Mouse (Mus musculus): Measurements from ENCODE around the gene Fasl.

The Fasl gene

DNA sequence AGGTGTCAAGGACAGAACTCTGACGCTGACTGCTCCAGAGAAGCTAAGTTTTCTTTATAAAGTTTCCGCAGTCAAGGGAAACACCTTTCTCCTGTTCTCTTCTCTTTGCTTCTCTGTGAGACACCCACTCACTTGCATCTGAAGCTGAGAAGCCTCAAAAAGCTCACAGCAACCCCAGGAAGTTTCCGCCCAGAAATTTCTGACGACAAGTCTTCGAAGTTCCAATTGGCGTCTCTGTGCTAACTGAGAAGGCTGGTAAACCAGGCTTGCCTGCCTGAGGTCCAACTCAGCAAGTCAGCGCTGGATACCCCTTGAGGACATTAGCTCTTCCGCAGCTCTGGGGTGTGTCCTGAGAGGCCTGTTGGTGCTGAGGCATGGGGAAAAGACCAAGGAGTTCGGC is at the start of gene Fasl:
Fasl (minus strand) TSS at position 157 of the 400 bp plus-strand sequence.
- peak; percentile 35 to 53 for DNase-seq

DNA sequence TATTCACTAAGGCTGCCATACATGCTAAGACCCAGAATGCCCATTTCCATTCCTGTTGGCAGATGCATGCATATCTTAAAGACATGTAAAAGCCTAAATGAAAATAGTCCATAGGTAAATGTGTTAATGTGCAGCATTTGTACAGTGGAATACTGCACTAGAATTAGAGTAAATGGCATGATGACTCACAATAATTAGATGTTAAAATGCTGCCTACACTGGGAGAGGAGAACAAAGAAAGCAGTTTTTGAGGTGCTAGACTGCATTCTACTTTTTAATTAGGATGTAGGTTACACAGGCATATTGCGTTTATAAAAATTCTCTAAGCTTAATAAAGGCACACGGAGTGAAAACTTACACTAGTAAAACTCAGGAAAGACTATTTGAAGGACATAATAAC is 38.4 kb upstream of the Fasl start:
- no peak for DNase-seq

DNA sequence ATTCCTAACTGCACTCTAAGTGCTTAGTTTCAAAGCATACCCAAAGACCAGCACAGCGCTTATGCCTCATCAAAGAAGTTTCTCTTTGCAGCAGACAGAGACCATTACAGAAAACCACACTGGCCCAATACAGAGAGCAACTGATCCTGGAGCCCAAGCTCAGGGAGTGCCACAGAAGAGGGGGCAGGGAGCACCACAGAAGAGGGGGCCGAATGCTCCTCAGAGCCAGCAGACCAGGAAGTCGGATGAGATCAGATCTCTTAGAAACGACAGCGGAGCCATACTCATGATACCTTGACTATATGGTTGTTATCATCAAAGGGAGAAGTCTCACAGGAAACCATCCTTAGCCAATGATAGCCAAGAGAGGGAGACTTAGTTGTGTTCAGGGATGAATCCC is 21.1 kb upstream of the Fasl start:
- DNase-seq: peak; percentile 14 to 19

DNA sequence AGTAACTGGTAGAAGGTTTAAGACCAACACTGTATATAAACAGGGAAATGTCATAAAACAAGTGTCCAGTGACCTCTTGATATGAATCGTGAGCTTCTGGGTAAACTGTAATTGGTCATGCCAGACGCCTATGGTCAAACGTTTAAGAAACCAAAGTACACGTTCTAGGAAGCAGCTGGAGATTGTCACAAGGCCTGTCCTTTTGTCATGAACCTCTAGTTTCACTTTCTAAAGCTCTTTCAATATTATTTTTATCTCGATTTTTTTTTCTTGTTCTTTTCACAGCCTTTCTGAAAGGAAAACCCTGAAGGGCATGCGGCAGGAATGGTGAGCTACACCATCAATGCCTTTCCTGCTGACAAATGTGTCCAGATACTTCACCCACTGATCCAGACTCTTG is 20.7 kb upstream of the Fasl start:
- no peak for DNase-seq

DNA sequence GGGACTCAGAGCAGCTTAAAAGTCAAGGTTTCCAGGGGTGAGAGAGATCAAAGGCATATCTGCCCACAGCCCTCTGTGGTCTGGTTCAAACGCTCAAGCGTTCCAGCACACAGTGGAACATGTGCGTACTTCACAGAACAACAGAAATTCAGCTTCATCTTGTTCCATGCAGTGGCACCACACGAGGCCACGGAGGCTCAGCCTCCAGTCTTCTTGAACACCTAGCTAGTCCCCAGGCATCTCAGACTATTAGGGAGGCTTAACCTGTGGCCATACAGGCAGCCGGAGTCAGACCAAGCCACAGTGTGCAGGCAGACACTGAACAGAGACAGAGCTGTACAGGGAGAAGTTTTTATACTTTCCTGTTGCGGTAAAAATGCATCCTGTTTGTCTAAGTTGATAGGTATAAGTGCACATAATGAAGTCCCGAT is 16.3 kb upstream of the Fasl start:
- DNase-seq: peak; percentile 38 to 48

DNA sequence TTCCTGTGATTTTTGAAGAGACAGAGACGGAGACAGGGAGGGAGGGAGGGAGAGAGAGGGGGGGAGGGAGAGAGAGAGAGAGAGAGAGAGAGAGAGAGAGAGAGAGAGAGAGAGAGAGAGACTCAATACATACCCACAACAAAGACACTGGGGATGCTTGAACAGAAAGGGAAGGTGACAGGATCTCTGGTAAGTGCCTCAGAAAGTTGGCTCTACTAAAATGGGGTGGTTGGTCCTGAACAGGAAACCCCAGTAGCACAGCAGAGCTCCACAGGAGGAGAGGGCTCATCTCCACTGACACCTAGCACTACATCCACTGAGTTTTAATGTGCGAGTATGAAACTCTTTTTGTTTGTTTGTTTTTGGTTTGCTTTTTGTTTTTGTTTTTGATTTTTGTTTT is 13.0 kb upstream of the Fasl start:
- DNase-seq: no peak

DNA sequence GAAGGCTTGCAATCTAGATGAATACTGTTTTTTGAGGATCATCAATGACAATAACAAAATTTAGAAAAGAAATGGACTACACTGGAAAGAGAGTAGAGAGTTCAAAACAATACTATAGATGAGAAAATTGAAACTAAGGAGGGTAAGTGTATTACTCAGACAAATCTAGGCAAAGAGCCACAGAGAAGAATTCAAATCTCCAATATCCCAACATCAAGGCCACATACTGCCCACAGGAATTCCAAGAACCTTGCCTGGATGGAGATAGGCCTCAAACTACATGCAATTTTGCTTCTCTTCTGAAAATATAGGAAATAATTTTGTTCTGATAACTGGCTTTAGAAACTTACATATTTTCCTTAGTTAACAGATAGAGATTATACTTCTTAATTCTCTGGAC is 12.0 kb upstream of the Fasl start:
- no peak for DNase-seq

DNA sequence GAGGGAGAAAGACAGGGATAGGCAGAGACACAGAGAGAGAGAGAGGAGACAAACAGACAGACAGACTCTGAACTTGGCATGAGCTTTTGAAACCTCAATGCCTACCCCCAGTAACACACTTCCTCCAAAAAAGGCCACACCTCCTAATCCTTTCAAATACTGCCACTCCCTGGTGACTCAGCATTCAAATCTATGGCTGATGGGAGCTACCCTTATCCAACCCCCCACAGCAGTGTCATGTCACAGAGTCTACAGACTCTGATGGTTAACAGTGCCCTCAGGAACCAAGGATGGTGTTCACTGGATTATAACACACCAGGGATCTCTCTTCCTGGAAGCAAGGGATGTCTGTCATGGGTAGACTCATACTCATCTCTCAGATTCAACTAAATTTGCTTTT is 11.5 kb upstream of the Fasl start:
- no peak for DNase-seq

DNA sequence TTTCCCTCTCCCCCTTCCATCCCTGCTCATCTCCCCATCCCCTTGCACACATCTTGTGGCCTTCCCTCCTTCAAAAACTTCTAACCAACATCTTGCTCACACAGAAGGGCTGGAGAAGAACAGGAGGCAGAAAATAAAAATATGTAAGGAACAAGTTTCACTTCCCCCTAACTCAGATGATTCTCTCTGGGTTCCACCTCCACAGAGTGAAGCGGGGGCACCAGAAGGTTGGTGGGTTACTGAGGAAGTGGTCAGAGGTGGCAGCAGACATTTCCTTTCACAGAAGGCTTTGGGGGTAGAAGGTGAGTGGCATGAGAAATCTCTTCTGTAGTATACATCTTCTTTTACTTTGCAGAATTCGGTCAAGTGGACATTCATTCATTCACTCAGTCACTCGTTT is 10.6 kb upstream of the Fasl start:
- peak in 1 of 2 experiments; percentile 43 for DNase-seq

DNA sequence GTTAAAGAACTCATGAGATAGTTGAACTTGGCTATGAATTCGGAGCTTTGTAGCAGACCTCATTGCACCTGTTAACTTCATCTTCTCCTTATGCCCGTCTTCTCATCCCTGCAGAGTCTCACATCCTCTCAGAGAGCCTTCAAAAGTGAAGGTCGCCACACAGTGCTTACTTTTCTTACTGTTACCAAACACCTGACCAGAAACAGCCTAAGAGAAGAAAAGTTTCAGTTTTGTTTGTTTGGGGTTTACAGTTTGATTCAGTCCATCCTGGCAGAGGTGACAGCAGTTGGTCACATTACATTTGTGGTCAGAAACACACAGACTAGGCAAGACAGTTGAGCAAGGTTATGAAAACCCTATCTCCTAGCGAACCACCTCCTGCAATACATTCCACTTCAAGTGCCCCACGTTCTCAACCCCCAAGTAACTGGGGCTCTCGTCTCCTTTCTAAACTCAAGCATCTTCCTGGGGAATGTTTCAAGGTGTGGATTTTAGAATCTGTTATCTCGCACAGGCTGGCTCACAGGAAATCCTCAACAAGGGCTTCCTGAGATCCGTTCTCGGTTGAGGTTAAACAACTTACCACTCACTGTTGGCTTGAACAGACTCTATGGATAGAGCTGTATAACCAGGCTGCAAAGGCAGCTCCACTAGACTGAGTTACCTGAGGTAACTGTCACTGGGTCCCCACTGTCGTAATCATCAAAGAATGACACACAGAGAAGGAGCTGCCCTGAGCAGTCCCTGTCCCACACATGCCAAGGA is 6.3 kb upstream of the Fasl start:
- no peak for DNase-seq

DNA sequence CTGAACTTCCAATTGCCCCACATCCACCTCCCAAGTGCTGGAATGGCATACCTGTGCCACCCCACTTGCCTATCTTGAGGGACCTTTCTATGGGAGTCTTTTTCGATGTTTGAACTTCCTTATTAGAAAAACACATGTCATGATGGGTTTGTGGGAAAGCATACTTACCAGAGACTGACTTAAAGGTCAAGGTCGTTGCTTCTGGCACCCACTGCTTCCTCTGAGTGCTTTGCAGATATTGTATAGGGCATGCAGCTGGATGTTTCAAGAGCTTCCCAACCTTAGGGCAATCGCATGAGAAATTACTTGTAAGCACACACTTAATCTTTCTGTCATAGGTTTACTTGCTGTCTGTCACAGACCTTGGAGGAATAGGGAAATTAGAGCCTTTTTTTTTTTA is 5.0 kb upstream of the Fasl start:
- no peak for DNase-seq

DNA sequence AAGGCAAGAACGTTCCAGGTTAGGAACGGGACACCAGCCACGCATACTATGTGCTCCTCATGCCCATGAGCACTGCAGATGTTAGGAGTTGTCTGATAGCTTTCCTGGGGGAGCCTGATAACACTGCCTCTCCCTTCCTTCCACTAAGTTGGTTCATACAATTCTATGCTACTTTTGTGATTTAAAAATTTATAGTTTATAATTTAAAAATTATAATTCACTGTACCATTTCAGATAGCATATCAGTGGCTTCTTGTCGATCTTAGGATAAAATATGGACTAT is 4.3 kb upstream of the Fasl start:
- DNase-seq: no peak

DNA sequence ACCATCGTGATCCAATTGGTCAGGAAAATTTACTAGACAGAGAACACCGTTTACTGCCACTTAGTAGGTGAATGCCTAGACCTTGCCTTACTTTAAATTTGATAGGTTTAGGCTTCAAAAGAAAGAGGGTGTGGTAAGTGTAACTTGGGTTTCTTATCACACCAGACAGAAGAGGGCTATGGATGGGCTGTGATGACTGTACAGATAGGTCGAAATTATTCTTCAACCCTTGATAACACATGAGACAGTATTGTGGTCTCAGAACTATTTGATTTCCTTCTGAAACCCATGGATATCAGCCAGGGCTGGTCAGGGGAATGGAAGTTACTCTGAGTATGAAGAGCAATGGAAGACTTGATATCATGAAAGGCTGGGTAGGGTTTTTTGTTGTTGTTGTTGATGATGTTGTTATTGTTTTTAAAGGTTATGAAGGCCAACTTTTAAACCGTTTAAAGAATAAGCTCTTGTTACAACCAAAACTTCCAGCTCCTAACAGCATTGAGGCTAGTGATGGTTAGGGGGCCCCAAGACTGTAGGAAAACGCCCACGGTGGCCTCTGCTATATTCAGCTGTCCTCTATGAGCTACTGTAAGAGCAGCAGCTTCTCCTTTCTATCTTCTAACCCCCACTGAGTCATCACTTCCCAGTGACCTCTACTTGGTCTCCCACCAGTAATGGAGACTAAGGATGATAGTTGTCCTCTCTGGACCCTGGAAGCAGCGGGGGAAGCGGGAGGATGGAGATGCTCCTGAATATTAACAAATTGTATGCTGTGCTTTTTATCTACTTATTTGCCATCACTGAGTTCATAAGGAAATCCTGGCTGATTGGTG is 3.8 kb upstream of the Fasl start:
- no peak for DNase-seq

DNA sequence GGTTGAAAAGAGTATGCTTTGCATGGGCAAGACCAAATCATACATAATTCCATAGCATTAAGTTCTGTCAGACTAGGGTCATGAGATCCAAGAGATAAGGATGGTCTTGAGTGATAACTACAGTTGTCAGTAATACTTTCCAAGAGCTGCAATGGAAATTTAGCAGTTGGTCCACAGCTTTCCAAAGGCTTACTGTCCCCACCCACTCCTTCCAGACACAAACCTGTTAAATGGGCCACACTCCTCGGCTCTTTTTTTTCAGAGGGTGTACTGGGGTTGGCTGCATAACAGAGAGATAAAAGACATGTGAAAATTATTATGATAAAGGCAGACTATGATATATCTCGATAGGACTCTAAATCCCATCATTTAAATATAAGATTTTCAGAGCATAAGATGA is 5.6 kb downstream of the Fasl start:
- no peak for DNase-seq

DNA sequence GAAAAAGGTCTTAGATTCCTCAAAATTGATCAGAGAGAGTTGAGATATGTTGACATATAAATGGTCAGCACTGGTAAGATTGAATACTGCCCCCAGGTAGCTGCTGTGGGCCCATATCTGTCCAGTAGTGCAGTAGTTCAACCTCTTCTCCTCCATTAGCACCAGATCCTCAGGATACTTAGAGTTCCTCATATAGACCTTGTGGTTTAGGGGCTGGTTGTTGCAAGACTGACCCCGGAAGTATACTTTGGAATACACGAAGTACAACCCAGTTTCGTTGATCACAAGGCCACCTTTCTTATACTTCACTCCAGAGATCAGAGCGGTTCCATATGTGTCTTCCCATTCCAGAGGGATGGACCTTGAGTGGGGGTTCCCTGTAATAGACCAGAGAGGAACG is 6.7 kb downstream of the Fasl start:
- no peak for DNase-seq

DNA sequence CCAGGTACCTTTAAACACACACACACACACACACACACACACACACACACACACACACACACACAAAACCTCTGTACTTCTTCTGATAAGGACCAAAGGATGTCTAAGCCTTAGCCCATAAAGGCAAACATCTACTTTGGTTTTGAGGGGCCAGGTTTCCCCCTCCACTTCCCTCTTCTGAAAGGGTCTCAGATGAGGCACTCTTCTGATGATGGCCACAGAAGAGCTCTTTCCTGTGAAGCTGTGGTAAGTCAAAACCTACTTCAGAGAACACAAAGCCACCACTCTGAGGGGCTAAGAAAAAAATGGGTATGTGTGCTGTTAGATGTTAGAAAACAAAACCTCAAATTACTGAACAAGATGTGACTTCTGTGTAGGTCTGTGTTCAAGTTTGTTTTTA is 9.2 kb downstream of the Fasl start:
- DNase-seq: peak in 1 of 2 experiments; percentile 16

DNA sequence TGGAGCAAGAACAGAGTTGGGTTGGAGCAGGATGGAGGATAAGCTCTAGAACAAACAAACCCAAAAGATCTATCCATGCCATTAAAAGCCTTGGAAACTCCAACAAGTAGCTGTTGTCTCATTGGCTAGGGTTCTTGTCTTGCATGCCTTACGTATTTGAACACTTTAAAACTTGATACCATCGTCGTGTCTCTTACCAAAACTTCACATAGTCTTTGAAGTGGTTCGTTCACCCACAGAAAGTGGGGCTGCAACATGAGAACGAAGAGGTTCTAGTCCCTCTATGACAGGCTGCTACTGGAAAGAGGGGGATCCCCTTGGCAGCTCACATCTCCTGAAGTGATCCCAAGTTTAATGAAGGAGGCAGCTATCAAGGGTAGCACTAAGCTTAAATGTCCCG is 13.1 kb downstream of the Fasl start:
- no peak for DNase-seq

DNA sequence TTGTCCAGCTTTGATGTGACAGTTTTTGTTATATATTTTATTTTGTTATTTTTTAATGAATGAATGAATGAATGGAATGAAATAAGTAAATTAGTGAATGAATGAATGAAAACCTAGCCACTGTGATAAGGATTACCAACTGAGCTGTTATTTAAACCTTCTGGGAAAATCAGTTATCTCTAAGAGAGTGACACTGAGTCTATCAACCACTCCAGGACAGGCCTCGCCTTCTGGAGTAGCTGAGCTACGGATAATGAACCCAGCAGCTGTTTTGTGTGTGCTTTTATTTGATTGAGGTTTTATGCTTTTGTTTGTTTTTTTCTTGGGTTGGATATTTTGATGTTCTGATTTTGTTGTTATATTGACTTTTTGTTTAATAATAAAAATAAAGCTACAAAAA is 17.0 kb downstream of the Fasl start:
- no peak for DNase-seq

DNA sequence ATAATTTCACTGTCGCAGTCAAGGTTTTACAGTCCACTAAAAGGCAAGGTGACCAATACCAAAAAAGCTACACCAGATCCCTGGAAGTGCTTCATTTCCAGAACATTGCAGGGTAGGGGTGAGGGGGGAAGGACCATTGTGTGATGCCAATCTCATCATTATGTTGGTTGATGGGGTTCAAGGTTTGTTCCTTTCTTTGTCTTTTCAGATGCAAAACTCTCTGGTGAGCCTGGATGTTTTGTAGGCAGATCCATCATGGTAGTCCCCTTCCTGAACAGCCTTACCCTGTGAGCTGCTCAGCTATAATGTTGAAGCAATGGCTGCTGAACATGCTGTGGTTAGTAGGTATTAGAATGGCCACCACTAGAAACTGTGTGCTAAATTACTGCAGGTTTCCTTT is 19.0 kb downstream of the Fasl start:
- DNase-seq: no peak

DNA sequence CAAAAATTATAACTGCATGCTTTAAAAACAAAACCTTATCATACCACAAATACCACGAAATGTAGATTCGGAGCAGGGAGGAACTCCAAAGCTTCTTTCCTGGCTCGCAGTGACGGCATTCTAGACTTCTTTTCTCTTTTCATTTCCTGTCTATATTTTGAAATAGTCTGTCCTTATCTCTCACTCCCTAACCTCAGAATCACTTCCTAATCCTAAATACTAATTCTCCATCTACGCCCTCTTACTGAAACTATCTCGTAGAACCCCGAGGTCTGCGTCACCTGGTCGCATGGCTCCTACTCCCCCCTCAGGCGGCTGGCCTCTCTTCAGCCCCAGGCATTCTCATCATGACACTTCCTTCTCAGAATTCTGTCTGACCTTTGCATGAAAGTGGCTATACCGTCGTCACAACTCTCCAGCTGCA is 21.2 kb downstream of the Fasl start:
- peak; percentile 23 to 45 for DNase-seq

DNA sequence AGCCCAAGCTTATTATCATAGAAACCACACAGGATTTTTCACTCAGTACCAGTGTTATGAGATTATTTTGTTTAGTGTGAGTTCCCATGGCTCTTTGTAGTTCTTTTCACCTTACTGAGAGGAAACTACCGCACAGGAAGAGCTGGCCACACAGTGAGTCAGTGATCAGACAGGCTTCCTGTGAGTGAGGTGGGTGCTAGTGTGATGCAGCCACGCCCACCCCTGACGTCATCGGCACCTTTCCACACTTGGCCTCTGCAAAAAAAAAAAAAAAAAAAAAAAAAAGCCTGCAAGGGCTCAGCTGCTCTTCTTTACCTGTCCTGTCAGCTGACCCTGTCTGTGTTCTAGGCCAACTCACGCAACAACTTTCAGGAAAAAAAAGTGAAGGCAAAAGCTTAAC is 21.6 kb downstream of the Fasl start:
- DNase-seq: peak; percentile 87 to 90

DNA sequence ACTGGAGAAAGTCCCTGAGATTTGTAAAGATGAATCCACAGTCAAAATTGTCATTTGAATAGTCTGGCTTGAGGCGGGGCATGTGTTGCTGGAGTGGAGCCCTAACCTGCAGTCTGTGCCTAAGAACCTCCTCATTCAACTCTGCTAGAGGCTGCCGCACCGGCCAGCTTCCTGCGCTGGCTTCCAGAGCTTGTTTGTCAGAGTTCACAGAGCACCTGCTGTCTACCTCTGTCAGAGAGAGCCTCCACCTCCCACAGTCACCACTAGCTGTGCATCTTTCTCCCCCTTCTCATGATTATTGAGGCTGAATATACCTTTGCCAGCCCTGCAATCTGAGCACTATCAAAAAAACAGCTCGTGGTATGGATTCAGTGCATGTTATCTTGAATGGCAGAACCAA is 22.4 kb downstream of the Fasl start:
- peak; percentile 62 to 77 for DNase-seq

DNA sequence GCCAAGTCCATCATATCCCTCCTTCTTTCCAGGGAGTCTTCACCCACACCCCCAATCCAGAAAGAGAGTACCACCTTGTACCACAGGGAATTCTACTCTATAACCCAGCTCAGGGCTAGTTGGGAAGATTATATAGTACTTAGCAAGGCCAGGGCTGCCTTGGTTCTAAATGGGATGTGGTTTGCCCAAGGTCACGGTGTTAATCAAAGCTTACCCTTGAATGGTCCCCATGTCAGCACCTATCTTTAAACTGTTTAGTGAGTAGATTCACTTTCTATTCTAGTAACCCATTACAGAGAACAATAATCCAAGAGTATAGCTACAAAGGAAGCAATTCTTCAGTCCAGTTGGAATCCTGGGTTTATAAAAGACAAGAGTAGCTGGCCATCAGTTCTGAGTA is 23.3 kb downstream of the Fasl start:
- DNase-seq: no peak

DNA sequence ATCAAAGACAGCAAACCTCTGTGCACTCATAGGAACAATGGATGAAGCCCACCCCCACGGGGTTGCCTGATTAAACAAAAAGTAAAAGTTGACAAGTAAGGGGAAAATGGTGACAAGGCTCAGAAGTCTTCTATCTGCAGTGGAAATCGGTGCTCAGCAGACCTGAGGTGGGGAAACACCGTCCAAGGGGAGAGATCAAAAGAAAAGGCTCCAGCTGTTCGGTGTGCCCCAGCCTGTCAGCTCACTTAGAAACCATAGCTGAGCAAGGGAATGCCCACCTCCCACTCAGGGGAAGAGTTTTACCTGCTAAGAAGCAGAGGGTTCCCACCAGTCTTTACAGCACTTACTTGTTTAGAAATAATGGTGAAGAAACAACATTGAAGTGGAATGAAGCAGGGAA is 26.7 kb downstream of the Fasl start:
- peak in 1 of 2 experiments; percentile 11 for DNase-seq

DNA sequence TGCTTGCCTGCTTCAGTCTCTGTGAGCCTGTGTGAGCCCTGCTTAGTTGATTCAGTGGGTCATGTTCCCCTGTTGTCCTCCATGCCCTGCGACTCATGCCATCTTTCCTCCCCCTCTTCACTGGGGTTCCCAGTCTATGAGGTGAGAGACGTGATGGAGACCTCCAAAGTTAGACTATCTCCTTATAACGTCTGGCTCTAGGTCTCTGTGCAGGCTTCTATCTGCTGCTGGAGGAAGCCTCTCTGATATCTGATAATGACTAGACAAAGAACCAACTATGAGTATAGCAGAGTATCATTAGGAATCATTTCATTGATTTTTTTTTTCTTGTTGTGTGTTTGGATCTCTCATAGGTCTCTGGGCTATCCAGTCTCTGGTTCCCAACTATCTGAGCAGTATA is 31.7 kb downstream of the Fasl start:
- DNase-seq: no peak
